8 mouse cellular contexts compared by ENCODE assay signal in genomic region chr3:85887239-85887827, GRCm38 (mm10). TPM values are rescaled to one million over a fixed set of nuclear protein-coding genes. Genes with fewer than 3 reads are reported as not detected.
DNase-seq lines count a peak whose midpoint lies in the region; ATAC-seq and TF ChIP-seq lines count a peak whose summit lies in the region.

Gene Glt28d2, minus strand, starts transcription at chr3:85887516.
Gene Gm37240, minus strand, starts transcription at chr3:85887518.

- ATAC-seq in erythroid progenitor cell, adult 5-6 weeks (replicated peaks; ENCODE audit: low FRiP score, poor library complexity, severe bottlenecking) = peak; percentile 91
- peak; percentile 94 for ATAC-seq in heart, embryonic 13.5 days (ENCODE audit: extremely low read depth, insufficient number of reproducible peaks, low FRiP score, low TSS enrichment)
- peak; percentile 95 for ATAC-seq in kidney, postnatal 0 days (replicated peaks; ENCODE audit: low FRiP score, low read depth)
- peak; percentile 98 for ATAC-seq in liver, embryonic 11.5 days (replicated peaks; ENCODE audit: low FRiP score)
- peak; percentile 94 for ATAC-seq in stomach, embryonic 14.5 days (ENCODE audit: insufficient number of reproducible peaks, insufficient read depth, low FRiP score, low read depth)

- no peaks in the 10 kb centered on the region for H3K4me1 ChIP-seq in brown adipose tissue, adult 24 weeks (ENCODE audit: control insufficient read depth, insufficient read depth, insufficient read length, low read length)
- peaks cover 31% of the 10 kb centered on the region for H3K4me1 ChIP-seq in heart, embryonic 13.5 days
- 0 out of 2 replicates have a peak, but pooled peaks cover 3% of the 10 kb centered on the region for H3K4me1 ChIP-seq in kidney, postnatal 0 days (replicated peaks; ENCODE audit: insufficient read depth, low read length)
- H3K4me1 ChIP-seq in liver, embryonic 11.5 days (replicated peaks; ENCODE audit: control insufficient read depth, insufficient read depth, low read length) = peaks cover 8% of the 10 kb centered on the region
- peaks cover 5% of the 10 kb centered on the region; the same call in 1 of the 2 replicates for H3K4me1 ChIP-seq in stomach, embryonic 14.5 days (ENCODE audit: control insufficient read depth, insufficient read depth, low read length)

- under 1% methylated on average over 48 of the region's 48 CpGs for WGBS in heart, embryonic 13.5 days
- WGBS in kidney, postnatal 0 days = under 1% methylated on average over 48 of the region's 48 CpGs
- under 1% methylated on average over 48 of the region's 48 CpGs for WGBS in liver, embryonic 11.5 days
- under 1% methylated on average over 46 of the region's 48 CpGs for WGBS in stomach, embryonic 14.5 days

- TF ChIP-seq CTCF in kidney, postnatal 0 days (IDR thresholded peaks at IDR 0.05; ENCODE audit: low read depth) = no peak

- peak within 1 kb of the TSS; percentile 68 for H3K4me3 ChIP-seq in brown adipose tissue, adult 24 weeks (ENCODE audit: insufficient read depth, low read depth, low read length)
- H3K4me3 ChIP-seq in heart, embryonic 13.5 days = peak within 1 kb of the TSS; percentile 73
- peak within 1 kb of the TSS; percentile 61 for H3K4me3 ChIP-seq in kidney, postnatal 0 days (replicated peaks; ENCODE audit: low read depth, low read length)
- peak within 1 kb of the TSS; percentile 60 for H3K4me3 ChIP-seq in liver, embryonic 11.5 days (ENCODE audit: low read depth, low read length)
- peak within 1 kb of the TSS; percentile 49 for H3K4me3 ChIP-seq in stomach, embryonic 14.5 days (ENCODE audit: low read depth, low read length)

- H3K9ac ChIP-seq in heart, embryonic 13.5 days = peak within 1 kb of the TSS; percentile 86
- peak within 1 kb of the TSS; percentile 78 for H3K9ac ChIP-seq in kidney, postnatal 0 days (ENCODE audit: low read depth, low read length)
- peak within 1 kb of the TSS; percentile 66 for H3K9ac ChIP-seq in liver, embryonic 11.5 days (ENCODE audit: low read depth, low read length)
- peak within 1 kb of the TSS; percentile 32; the same call in 1 of the 2 replicates for H3K9ac ChIP-seq in stomach, embryonic 14.5 days (replicated peaks; ENCODE audit: low read depth, low read length)

- no peaks in the 10 kb centered on the region for H3K36me3 ChIP-seq in heart, embryonic 13.5 days
- no peaks in the 10 kb centered on the region for H3K36me3 ChIP-seq in kidney, postnatal 0 days (ENCODE audit: insufficient read depth, low read length)
- H3K36me3 ChIP-seq in liver, embryonic 11.5 days (ENCODE audit: control insufficient read depth, insufficient read depth, low read length) = no peaks in the 10 kb centered on the region
- H3K36me3 ChIP-seq in stomach, embryonic 14.5 days (ENCODE audit: control insufficient read depth, insufficient read depth, low read length) = no peaks in the 10 kb centered on the region

- no peak within 1 kb of the TSS for H3K27ac ChIP-seq in brown adipose tissue, adult 24 weeks (replicated peaks; ENCODE audit: low read depth, low read length)
- peak within 1 kb of the TSS; percentile 69 for H3K27ac ChIP-seq in heart, embryonic 13.5 days (replicated peaks)
- H3K27ac ChIP-seq in kidney, postnatal 0 days = peak within 1 kb of the TSS; percentile 81
- no peak within 1 kb of the TSS; the same call in 1 of the 2 replicates for H3K27ac ChIP-seq in liver, embryonic 11.5 days (ENCODE audit: low read depth, low read length)
- H3K27ac ChIP-seq in stomach, embryonic 14.5 days (ENCODE audit: low read length) = peak within 1 kb of the TSS; percentile 62; the same call in 1 of the 2 replicates

- H3K27me3 ChIP-seq in heart, embryonic 13.5 days (replicated peaks) = no peaks in the 10 kb centered on the region
- no peaks in the 10 kb centered on the region for H3K27me3 ChIP-seq in kidney, postnatal 0 days (ENCODE audit: insufficient read depth, low read length)
- H3K27me3 ChIP-seq in liver, embryonic 11.5 days (replicated peaks; ENCODE audit: control insufficient read depth, insufficient read depth, low read length) = peaks cover 31% of the 10 kb centered on the region
- H3K27me3 ChIP-seq in stomach, embryonic 14.5 days (ENCODE audit: control insufficient read depth, insufficient read depth, low read length) = no peaks in the 10 kb centered on the region

- H3K4me2 ChIP-seq in heart, embryonic 13.5 days = peak within 1 kb of the TSS; percentile 91
- H3K4me2 ChIP-seq in kidney, postnatal 0 days (ENCODE audit: low read length) = peak within 1 kb of the TSS; percentile 84
- H3K4me2 ChIP-seq in liver, embryonic 11.5 days = peak within 1 kb of the TSS; percentile 99
- peak within 1 kb of the TSS; percentile 85 for H3K4me2 ChIP-seq in stomach, embryonic 14.5 days (replicated peaks; ENCODE audit: low read depth, low read length)

- DNase-seq in CD4-positive, CD25-positive, alpha-beta regulatory T cell, adult 2 months (ENCODE audit: low read depth, low spot score) = peak; percentile 92
- DNase-seq in kidney, postnatal 0 days (ENCODE audit: low spot score) = peak; percentile 95
- DNase-seq in liver, embryonic 11.5 days (ENCODE audit: low spot score) = peak; percentile 87
- peak; percentile 37 to 79 for DNase-seq in natural killer cell, adult 2 months (ENCODE audit: low spot score in 2 of 2)

- no peaks in the 10 kb centered on the region for H3K9me3 ChIP-seq in heart, embryonic 13.5 days
- H3K9me3 ChIP-seq in kidney, postnatal 0 days (replicated peaks; ENCODE audit: low read length) = no peaks in the 10 kb centered on the region
- no peaks in the 10 kb centered on the region for H3K9me3 ChIP-seq in liver, embryonic 11.5 days (ENCODE audit: control insufficient read depth, low read length)
- H3K9me3 ChIP-seq in stomach, embryonic 14.5 days (ENCODE audit: control insufficient read depth, low read depth, low read length) = no peaks in the 10 kb centered on the region

RNA-seq across cellular contexts. Expression of gene Glt28d2, which starts in this region (rescaled TPM):
- polyA plus RNA-seq in brown adipose tissue, adult 24 weeks (2012; ENCODE audit: insufficient read depth, insufficient read length, missing spikeins) = 0.67 and 1.3 TPM in 2 replicates
- total RNA-seq in erythroid progenitor cell, adult 5-6 weeks (2015; ENCODE audit: low replicate concordance) = not detected in 2 replicates
- not detected in 2 replicates for total RNA-seq in erythroid progenitor cell, adult 5-6 weeks (2017; ENCODE audit: low replicate concordance)
- 0.80 and 1.4 TPM in 2 replicates for polyA plus RNA-seq in heart, embryonic 13.5 days (2015; fragmentation: Nextera tagmentation; extraction: Ambion mirVana)
- polyA plus RNA-seq in kidney, postnatal 0 days (2015; fragmentation: Nextera tagmentation; extraction: Ambion mirVana) = 4.5 and 5.0 TPM in 2 replicates
- polyA plus RNA-seq in liver, embryonic 11.5 days (2014; fragmentation: Nextera tagmentation; extraction: Ambion mirVana) = 0.08 and 0.18 TPM in 2 replicates
- 2.5 and 3.2 TPM in 2 replicates for polyA plus RNA-seq in stomach, embryonic 14.5 days (2014; fragmentation: Nextera tagmentation; extraction: Ambion mirVana)

RNA-seq across cellular contexts. Expression of gene Gm37240, which starts in this region (rescaled TPM):
- not detected in 2 replicates for polyA plus RNA-seq in brown adipose tissue, adult 24 weeks (2012; ENCODE audit: insufficient read depth, insufficient read length, missing spikeins)
- total RNA-seq in erythroid progenitor cell, adult 5-6 weeks (2015; ENCODE audit: low replicate concordance) = not detected in 2 replicates
- not detected in 2 replicates for total RNA-seq in erythroid progenitor cell, adult 5-6 weeks (2017; ENCODE audit: low replicate concordance)
- 7.2 and 7.5 TPM in 2 replicates for polyA plus RNA-seq in heart, embryonic 13.5 days (2015; fragmentation: Nextera tagmentation; extraction: Ambion mirVana)
- polyA plus RNA-seq in kidney, postnatal 0 days (2015; fragmentation: Nextera tagmentation; extraction: Ambion mirVana) = 10.8 and 12.0 TPM in 2 replicates
- polyA plus RNA-seq in liver, embryonic 11.5 days (2014; fragmentation: Nextera tagmentation; extraction: Ambion mirVana) = 0.47 and 1.6 TPM in 2 replicates
- polyA plus RNA-seq in stomach, embryonic 14.5 days (2014; fragmentation: Nextera tagmentation; extraction: Ambion mirVana) = 9.6 and 11.1 TPM in 2 replicates

Comparison
In these comparisons a context has a peak if more than half of its experiments do, and no peak if none do; other contexts are left out.
1. Peak in ATAC-seq in erythroid progenitor cell, adult 5-6 weeks; RNA of the genes that start here not detected or under 1 TPM.
2. H3K27ac ChIP-seq: peak in heart, embryonic 13.5 days (single experiment), kidney, postnatal 0 days (single experiment) and stomach, embryonic 14.5 days (single experiment); none in brown adipose tissue, adult 24 weeks (single experiment) and liver, embryonic 11.5 days (single experiment).
3. H3K9ac ChIP-seq: peak in every context shown above with its lines; median percentile 86 in heart, embryonic 13.5 days; 78 in kidney, postnatal 0 days; 66 in liver, embryonic 11.5 days; 32 in stomach, embryonic 14.5 days.
4. Peak in every context shown above with its lines, with median percentiles within 50 percentile points of each other: DNase-seq, H3K4me3 ChIP-seq, ATAC-seq and H3K4me2 ChIP-seq.